Mouse (Mus musculus): Measurements from ENCODE around the gene March6.

The March6 gene

GRCm38 (mm10) chr15:31412933-31413332 lies 117.9 kb downstream of the March6 start:
- DNase-seq = no peak

DNA sequence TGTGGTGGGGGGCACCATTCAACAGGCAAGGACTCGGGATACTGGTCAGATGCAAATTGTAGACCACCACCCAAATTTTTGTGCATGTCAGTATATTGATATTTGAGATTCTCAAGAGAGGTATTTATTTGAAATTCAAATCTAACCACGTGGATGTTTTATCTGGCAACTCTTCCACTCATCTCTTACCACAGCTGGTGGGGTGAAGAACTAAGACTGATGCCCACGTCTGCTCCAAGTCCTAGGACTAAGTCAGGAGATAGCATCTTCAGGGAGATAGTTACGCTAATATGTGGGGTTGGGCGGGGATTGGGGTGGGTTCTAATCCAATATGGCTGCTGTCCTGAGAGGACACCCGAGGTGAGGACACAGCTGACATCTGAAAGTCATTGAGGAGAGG lies 118.4 kb downstream of the March6 start:
- no peak for DNase-seq

DNA sequence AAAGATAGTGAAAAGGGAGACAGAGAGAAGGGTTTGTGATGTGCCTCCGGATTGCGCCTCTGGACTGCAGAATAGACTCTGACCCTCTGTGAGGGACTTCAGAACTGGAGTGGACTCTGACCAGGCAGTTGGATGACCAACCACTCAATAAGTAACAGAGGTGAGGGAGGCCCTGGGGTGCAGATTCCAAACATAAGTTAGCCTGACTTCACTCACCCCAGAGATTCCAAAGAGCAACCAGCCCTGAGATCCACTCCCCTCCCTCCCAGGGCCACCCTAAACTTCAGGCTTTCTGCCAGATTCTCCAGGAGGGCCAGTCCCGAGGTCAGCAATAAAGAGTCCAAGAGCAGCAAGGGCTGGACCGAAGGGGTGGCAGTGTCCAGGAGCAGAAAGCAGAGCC lies 123.4 kb downstream of the March6 start:
- DNase-seq = no peak

GRCm38 (mm10) chr15:31406881-31407280 lies 124.0 kb downstream of the March6 start:
- no peak for DNase-seq
